Mouse (Mus musculus): ENCODE data around the gene Hist1h2bc. TPM values are rescaled to one million over a fixed set of nuclear protein-coding genes. Genes with fewer than 3 reads are reported as not detected.
"Not testable (repeated sequence)": the region's sequence is repeated elsewhere in the genome, so short reads cannot be mapped to it uniquely, and the experiment has no call there.

Gene Hist1h2bc
- 42.9 and 54.0 TPM in 2 replicates for polyA plus RNA-seq (2011; ENCODE audit: insufficient read depth, insufficient read length, low replicate concordance, missing spikeins)

DNA sequence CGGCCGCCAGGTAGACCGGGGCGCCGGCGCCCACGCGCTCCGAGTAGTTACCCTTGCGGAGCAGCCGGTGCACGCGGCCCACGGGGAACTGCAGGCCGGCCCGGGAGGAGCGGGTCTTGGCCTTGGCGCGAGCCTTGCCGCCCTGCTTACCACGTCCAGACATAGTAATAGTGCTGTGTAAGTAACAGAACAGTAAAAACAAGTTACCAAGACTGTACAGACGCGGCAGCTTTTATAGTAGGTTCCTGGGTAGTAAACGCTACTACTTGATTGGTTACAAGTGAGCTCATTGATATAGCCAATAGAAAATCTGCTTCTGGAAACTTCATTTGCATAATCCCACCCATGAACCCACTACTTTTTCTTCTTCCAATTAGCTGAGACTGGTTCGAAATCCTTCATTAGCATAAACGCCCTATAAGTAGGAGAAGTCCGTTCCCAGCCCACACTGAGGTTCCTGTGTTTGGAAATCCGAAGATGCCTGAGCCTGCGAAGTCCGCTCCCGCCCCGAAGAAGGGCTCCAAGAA, at the start of gene Hist1h2bc, which contains the start of gene Hist1h2ac:
TSS of gene Hist1h2bc (plus strand) at position 445 of the 527 bp plus-strand sequence.
TSS of gene Hist1h2ac (minus strand) at position 194 of the 527 bp plus-strand sequence.
- TF ChIP-seq CTCF (IDR thresholded peaks at IDR 0.05; ENCODE audit: control insufficient read depth, insufficient read depth, low read length), result no peak
- peak; percentile 88 for TF ChIP-seq POLR2A (IDR thresholded peaks at IDR 0.05; ENCODE audit: borderline replicate concordance, control insufficient read depth, low read depth, low read length)
- Histone ChIP-seq H3K4me3 (replicated peaks; ENCODE audit: control insufficient read depth, low read depth, low read length) (peak within 1 kb of the TSS; percentile 68), H3K27ac (ENCODE audit: control insufficient read depth, insufficient read depth, low read depth, low read length, poor library complexity) (peak within 1 kb of the TSS; percentile 99), H3K4me1 (ENCODE audit: control insufficient read depth, insufficient read depth, low read length) (no peaks in the 10 kb centered on the region; the same call in none of the 2 replicates)
- WGBS, result under 1% methylated on average over 32 of the region's 32 CpGs

DNA sequence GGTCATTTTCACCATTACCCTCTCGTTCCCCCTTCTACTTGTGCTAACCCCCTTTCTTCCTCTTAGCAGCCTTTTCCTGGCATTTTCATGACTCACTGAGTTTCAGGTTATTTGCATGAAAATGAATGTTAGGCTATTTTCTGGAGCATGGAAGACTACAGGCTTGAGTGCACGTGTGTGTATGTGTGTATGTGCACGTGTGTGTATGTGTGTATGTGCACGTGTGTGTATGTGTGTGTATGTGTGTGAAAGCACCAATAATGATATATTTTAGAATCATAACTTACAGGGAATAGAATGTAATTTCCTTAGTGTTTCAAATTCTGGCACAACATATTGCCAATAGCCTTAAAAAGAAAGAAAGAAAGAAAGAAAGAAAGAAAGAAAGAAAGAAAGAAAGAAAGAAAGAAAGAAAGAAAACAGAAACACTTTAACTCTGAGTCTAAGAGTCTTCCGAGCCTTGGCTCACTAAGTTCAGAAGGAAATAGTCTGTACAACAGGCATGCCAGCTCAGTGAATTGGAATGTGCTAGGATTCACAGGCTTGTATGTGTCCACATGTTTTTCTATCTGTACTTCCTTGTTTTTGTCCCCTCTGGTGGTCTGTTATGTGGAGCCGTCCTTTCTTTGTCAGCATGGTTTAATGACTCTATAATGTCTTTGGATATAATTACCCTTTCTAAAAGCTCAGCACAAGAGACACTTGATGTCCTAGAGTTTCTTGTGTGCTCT, 24.2 kb upstream of the Hist1h2bc start:
- no peak overlapping the region for H3K27ac ChIP-seq (ENCODE audit: control insufficient read depth, insufficient read depth, low read depth, low read length, poor library complexity)
- TF ChIP-seq POLR2A (IDR thresholded peaks at IDR 0.05; ENCODE audit: borderline replicate concordance, control insufficient read depth, low read depth, low read length) (no peak), CTCF (IDR thresholded peaks at IDR 0.05; ENCODE audit: control insufficient read depth, insufficient read depth, low read length) (no peak)
- 42% methylated on average over 6 of the region's 6 CpGs for WGBS

DNA sequence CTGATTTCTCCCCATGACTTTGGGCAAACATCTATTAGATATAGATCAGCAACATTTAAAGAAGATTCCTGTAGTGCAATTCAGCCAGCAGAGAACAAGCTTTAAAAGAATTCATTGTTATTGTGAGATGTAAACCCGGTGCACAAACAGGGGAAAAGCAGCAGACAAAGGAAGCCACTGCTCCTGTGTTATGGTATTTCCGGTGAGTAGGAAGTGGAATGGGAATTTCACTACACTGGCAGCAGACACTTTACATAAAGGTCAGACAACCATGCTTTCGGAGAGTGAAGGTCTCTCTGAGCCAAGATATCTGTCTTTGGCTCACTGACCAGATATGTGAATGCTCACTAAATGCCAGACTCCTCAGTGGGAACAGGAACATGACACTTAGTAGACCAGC, 21.5 kb upstream of the Hist1h2bc start:
- Histone ChIP-seq H3K4me1 (ENCODE audit: control insufficient read depth, insufficient read depth, low read length) (no peaks in the 10 kb centered on the region), H3K4me3 (replicated peaks; ENCODE audit: control insufficient read depth, low read depth, low read length) (no peak overlapping the region), H3K27ac (ENCODE audit: control insufficient read depth, insufficient read depth, low read depth, low read length, poor library complexity) (no peak overlapping the region)
- TF ChIP-seq POLR2A (IDR thresholded peaks at IDR 0.05; ENCODE audit: borderline replicate concordance, control insufficient read depth, low read depth, low read length) (no peak), CTCF (IDR thresholded peaks at IDR 0.05; ENCODE audit: control insufficient read depth, insufficient read depth, low read length) (no peak)
- WGBS, result 51% methylated on average over 3 of the region's 3 CpGs

More for the DNA sequence above, 24.2 kb upstream of the Hist1h2bc start:
- Histone ChIP-seq H3K4me3 (replicated peaks; ENCODE audit: control insufficient read depth, low read depth, low read length) (no peak overlapping the region), H3K4me1 (ENCODE audit: control insufficient read depth, insufficient read depth, low read length) (no peaks in the 10 kb centered on the region)

DNA sequence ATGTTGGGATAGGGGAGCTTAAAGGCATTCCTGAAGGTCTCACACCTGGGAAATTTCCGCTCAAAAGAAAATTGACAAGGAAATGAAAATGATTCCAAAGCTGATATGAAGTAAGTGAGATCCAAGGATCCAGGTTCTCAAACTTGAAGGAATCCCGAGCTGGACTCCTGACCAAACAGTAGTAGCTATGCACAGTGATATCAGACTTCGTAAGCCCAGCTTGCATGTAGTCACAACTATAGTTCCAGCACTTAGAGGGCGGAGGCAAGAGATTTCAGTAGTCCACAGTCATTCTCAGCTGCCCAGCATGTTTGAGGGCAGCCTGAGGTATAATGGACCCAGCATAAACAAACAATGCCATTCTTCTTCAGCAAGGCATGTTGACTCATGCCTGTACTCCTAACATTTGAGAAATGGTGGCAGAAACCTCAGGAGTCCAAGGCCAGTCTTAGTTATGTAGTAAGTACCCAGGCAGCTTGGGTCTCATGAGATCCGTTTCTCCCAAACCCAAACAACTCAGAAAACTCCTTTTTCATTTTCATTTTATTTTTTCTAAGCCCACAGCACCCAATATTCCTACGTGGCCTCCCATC, 1.9 kb upstream of the Hist1h2bc start:
- TF ChIP-seq CTCF (IDR thresholded peaks at IDR 0.05; ENCODE audit: control insufficient read depth, insufficient read depth, low read length), result no peak
- TF ChIP-seq POLR2A (IDR thresholded peaks at IDR 0.05; ENCODE audit: borderline replicate concordance, control insufficient read depth, low read depth, low read length), result no peak
- H3K4me3 ChIP-seq (replicated peaks; ENCODE audit: control insufficient read depth, low read depth, low read length), result peak overlapping the region; percentile 28
- WGBS, result 82% methylated on average over 6 of the region's 6 CpGs
- H3K27ac ChIP-seq (ENCODE audit: control insufficient read depth, insufficient read depth, low read depth, low read length, poor library complexity), result peak overlapping the region; percentile 50; the same call in 1 of the 2 replicates
- H3K4me1 ChIP-seq (ENCODE audit: control insufficient read depth, insufficient read depth, low read length), result no peaks in the 10 kb centered on the region; the same call in 1 of the 2 replicates

DNA sequence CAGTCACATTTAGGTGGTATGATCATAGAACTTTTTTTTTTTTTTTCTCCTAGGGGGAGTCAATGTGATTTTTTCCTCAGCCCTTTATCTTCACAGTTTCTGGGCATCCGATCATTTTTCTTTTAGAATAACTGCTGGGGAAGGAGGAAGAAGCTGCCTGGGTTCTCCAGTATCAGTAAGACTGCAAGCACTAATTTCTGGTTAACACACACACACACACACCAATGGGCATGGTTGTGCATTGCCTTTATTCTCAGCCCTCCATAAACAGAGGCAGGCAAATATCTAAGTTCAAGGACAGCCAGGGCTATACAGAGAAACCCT, 1.4 kb upstream of the Hist1h2bc start:
- Histone ChIP-seq H3K4me3 (replicated peaks; ENCODE audit: control insufficient read depth, low read depth, low read length) (peak overlapping the region; percentile 17), H3K4me1 (ENCODE audit: control insufficient read depth, insufficient read depth, low read length) (no peaks in the 10 kb centered on the region; the same call in 1 of the 2 replicates), H3K27ac (ENCODE audit: control insufficient read depth, insufficient read depth, low read depth, low read length, poor library complexity) (peak overlapping the region; percentile 61; the same call in 1 of the 2 replicates)
- 30% methylated on average over 1 of the region's 1 CpGs for WGBS
- TF ChIP-seq CTCF (IDR thresholded peaks at IDR 0.05; ENCODE audit: control insufficient read depth, insufficient read depth, low read length), result no peak
- no peak for TF ChIP-seq POLR2A (IDR thresholded peaks at IDR 0.05; ENCODE audit: borderline replicate concordance, control insufficient read depth, low read depth, low read length)

DNA sequence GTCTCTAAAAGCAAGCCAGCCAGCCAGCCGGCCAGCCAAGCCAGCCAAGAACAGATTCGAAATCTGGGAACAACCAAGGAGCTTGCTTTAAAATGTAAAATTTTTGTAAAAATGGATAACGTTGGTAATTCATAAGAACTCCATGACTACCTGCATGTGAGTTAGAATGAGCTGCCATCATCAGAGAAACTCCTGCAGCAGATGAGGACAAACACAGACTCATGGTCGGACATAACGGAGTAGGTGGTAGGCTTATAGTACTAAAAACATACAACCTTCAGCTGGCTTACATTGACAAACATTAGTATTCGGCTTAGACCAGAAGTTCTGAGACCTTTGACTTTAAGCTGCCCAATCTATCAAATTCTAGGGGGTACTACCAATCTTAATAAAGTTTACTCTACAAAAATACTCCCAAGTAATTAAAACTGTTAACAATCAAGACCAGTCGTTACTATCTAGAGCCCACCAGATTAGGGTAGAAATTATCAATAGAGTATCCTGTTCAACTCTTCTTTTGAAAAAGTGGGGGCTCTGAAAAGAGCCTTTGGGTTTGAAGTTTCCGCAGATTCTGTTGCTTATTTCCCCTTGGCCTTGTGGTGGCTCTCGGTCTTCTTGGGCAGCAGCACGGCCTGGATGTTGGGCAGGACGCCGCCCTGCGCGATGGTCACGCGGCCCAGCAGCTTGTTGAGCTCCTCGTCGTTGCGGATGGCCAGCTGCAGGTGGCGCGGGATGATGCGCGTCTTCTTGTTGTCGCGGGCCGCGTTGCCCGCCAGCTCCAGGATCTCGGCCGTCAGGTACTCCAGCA, 848 bp upstream of the Hist1h2bc start:
- not testable (repeated sequence) for H3K4me1 ChIP-seq (ENCODE audit: control insufficient read depth, insufficient read depth, low read length)
- 14% methylated on average over 18 of the region's 30 CpGs for WGBS
- Histone ChIP-seq H3K4me3 (replicated peaks; ENCODE audit: control insufficient read depth, low read depth, low read length) (peak overlapping the region; percentile 50), H3K27ac (ENCODE audit: control insufficient read depth, insufficient read depth, low read depth, low read length, poor library complexity) (peak overlapping the region; percentile 99)

DNA sequence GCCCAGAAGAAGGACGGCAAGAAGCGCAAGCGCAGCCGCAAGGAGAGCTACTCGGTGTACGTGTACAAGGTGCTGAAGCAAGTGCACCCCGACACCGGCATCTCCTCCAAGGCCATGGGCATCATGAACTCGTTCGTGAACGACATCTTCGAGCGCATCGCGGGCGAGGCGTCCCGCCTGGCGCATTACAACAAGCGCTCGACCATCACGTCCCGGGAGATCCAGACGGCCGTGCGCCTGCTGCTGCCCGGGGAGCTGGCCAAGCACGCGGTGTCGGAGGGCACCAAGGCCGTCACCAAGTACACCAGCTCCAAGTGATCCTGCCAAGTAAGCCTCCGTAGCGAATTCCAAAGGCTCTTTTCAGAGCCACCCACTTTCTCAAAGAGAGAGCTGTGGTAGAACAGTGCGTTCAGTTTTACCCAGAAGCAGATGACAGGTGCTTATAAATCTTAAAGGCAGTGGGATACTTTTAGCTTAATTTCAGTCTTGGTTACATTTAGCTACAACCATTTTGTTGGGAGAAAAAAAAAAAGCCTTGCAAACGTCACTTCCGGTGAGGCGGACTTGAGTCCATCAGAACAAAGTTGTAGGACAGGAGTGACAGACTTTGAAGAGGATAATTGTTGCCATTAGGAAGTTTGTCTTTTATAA, 421 bp downstream of the Hist1h2bc start:
- peak overlapping the region; percentile 60 for H3K4me3 ChIP-seq (replicated peaks; ENCODE audit: control insufficient read depth, low read depth, low read length)
- H3K27ac ChIP-seq (ENCODE audit: control insufficient read depth, insufficient read depth, low read depth, low read length, poor library complexity), result peak overlapping the region; percentile 98
- WGBS, result 0% methylated on average over 21 of the region's 37 CpGs
- TF ChIP-seq POLR2A (IDR thresholded peaks at IDR 0.05; ENCODE audit: borderline replicate concordance, control insufficient read depth, low read depth, low read length), result peak; percentile 93; the same call in 1 of the 2 replicates
- H3K4me1 ChIP-seq (ENCODE audit: control insufficient read depth, insufficient read depth, low read length), result not testable (repeated sequence)

Measured in bone marrow, adult 2 months (tissue).